Mouse (Mus musculus) erythroblast, embryonic 14.5 days (primary cell): ENCODE results near the gene Dnajb3. TPM values are rescaled to one million over a fixed set of nuclear protein-coding genes. Genes with fewer than 3 reads are reported as not detected.
"Not testable (repeated sequence)": the region's sequence is repeated elsewhere in the genome, so short reads cannot be mapped to it uniquely, and the experiment has no call there.

ENCODE experiments used
- H3K27me3 ChIP-seq: 2 replicates; pipeline ENCODE4 v1.6.1; 2012; ENCODE audit warnings: inconsistent platforms; ENCODE audit not compliant: control insufficient read depth
- H3K36me3 ChIP-seq: 2 replicates; pipeline ENCODE4 v1.6.1; 2012; ENCODE audit warnings: mild to moderate bottlenecking, inconsistent platforms; ENCODE audit not compliant: control insufficient read depth
- H3K4me1 ChIP-seq: 2 replicates; pipeline ENCODE4 v1.6.1; 2012; ENCODE audit warnings: inconsistent platforms; ENCODE audit not compliant: control insufficient read depth
- H3K4me3 ChIP-seq: replicated peaks from 2 replicates; pipeline ENCODE3; 2012; ENCODE audit warnings: moderate library complexity, mild to moderate bottlenecking, inconsistent platforms
- H3K9me3 ChIP-seq: 2 replicates; pipeline ENCODE4 v1.6.1; 2012; ENCODE audit warnings: low read length, inconsistent platforms, mixed read lengths; ENCODE audit not compliant: control insufficient read depth
- GATA1 ChIP-seq: IDR thresholded peaks from 2 replicates; pipeline ENCODE4 v1.6.1; 2012; ENCODE audit warnings: low read length, inconsistent platforms, mixed read lengths
- TAL1 ChIP-seq: IDR thresholded peaks from 3 replicates; pipeline ENCODE4 v1.6.1; 2012; ENCODE audit warnings: low read length, inconsistent platforms, mixed read lengths
- polyA plus RNA-seq: library from polyadenylated mRNA; stranded (reverse); fragments of >175 nt; gene quantifications from 2 replicates; pipeline ENCODE4 v1.2.3, GENCODE M21; 2012

Dnajb3 gene
- polyA plus RNA-seq, 1 experiment, result 5.5 TPM

DNA sequence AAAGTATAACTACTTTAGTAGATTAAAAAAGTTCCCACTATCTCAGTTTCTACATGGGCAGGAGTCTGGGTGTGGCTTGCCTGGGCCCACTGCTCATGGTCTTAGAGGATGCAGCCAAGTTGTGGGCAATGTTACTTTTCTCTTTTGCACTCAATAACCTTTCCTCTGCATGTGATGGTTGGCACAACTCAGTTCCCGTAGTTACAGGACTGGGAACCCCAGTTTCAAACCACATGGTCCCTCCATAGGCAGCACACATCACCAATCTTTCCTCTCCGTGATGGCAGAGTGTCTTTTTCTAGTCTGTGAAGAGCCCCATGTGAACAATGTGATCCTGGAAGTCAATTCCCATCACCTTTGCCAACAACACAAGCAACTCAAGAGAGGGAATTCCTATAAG is 21.9 kb upstream of the Dnajb3 start:
- TF ChIP-seq GATA1 (no peak), TAL1 (no peak)
- H3K4me3 ChIP-seq, result no peak overlapping the region
- peaks cover 34% of the 10 kb centered on the region for H3K9me3 ChIP-seq
- H3K4me1 ChIP-seq, result peaks cover 3% of the 10 kb centered on the region
- H3K36me3 ChIP-seq, result no peaks in the 10 kb centered on the region
- H3K27me3 ChIP-seq, result no peaks in the 10 kb centered on the region

- Histone ChIP-seq H3K36me3 (no peaks in the 10 kb centered on the region), H3K4me1 (peaks cover 3% of the 10 kb centered on the region), H3K27me3 (no peaks in the 10 kb centered on the region), H3K4me3 (no peak within 1 kb of the TSS), H3K9me3 (peaks cover 29% of the 10 kb centered on the region)
- TF ChIP-seq GATA1, result no peak
- TF ChIP-seq TAL1, result no peak
Observed at GRCm38 (mm10) chr1:88226670-88227379, 21.2 kb upstream of the Dnajb3 start, which contains the start of gene Mroh2a. Mroh2a (plus strand) TSS chr1:88226986.

- Histone ChIP-seq H3K4me3 (no peak overlapping the region), H3K9me3 (peaks cover 28% of the 10 kb centered on the region), H3K27me3 (no peaks in the 10 kb centered on the region), H3K4me1 (peaks cover 3% of the 10 kb centered on the region), H3K36me3 (no peaks in the 10 kb centered on the region)
- TF ChIP-seq TAL1 (no peak), GATA1 (no peak)
Observed at GRCm38 (mm10) chr1:88225741-88226140, 20.2 kb upstream of the Dnajb3 start.

DNA sequence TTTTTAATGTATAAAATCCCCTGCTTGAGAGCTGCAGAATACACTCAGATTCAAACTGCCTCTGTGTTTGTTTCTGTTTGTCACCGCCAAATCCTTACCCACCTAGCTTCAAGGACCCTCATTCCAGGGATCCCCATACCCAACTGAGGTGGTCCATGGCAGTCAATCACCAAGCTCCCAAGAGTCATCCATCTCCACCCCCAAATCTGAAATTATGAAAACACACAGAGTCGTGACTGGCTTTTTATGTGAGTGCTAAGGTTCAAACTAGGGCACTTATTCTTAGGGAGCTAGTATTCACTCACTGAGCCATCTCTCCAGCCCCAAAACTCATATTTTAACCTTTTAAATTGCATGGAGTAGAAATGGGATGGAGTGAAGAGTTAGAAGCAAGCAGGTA is 19.7 kb upstream of the Dnajb3 start:
- not testable (repeated sequence) for H3K36me3 ChIP-seq, H3K27me3 ChIP-seq, H3K4me1 ChIP-seq, H3K4me3 ChIP-seq
- H3K9me3 ChIP-seq, result peaks cover 23% of the 10 kb centered on the region

GRCm38 (mm10) chr1:88224029-88224776 is 18.6 kb upstream of the Dnajb3 start:
- no peaks in the 10 kb centered on the region for H3K27me3 ChIP-seq
- H3K9me3 ChIP-seq, result peaks cover 18% of the 10 kb centered on the region
- peaks cover 3% of the 10 kb centered on the region for H3K4me1 ChIP-seq
- TF ChIP-seq TAL1 (no peak), GATA1 (no peak)
- no peak overlapping the region for H3K4me3 ChIP-seq
- H3K36me3 ChIP-seq, result no peaks in the 10 kb centered on the region

DNA sequence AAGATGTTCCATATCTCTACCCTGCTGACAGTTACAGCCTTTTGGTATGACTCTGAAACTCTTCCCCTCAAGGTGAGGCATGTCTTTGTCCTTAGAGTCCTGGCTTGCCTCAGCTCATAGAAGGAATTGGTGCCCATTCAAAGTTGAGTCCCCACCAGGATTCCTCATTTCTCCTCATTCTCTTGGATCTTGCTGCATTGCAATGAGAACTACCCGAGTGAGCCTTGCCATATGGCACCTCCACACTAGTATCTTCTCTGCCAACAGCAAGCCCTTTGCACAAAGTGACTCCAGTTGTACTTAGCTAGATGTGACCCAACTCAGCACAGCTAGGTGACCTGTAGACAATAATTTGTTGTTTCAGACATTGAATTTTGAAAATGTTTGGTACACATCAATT is 18.0 kb upstream of the Dnajb3 start:
- Histone ChIP-seq H3K27me3 (no peaks in the 10 kb centered on the region), H3K4me3 (no peak overlapping the region), H3K4me1 (peaks cover 3% of the 10 kb centered on the region), H3K36me3 (no peaks in the 10 kb centered on the region), H3K9me3 (peaks cover 18% of the 10 kb centered on the region)
- TF ChIP-seq TAL1 (no peak), GATA1 (no peak)

GRCm38 (mm10) chr1:88223011-88223515 is 17.5 kb upstream of the Dnajb3 start:
- not testable (repeated sequence) for H3K4me3 ChIP-seq, H3K4me1 ChIP-seq, H3K27me3 ChIP-seq, H3K36me3 ChIP-seq
- peaks cover 15% of the 10 kb centered on the region for H3K9me3 ChIP-seq

GRCm38 (mm10) chr1:88222216-88222615 is 16.6 kb upstream of the Dnajb3 start:
- H3K36me3 ChIP-seq, result no peaks in the 10 kb centered on the region
- no peaks in the 10 kb centered on the region for H3K4me1 ChIP-seq
- no peak overlapping the region for H3K4me3 ChIP-seq
- peaks cover 15% of the 10 kb centered on the region for H3K9me3 ChIP-seq
- TF ChIP-seq GATA1, result no peak
- no peak for TF ChIP-seq TAL1
- no peaks in the 10 kb centered on the region for H3K27me3 ChIP-seq

- H3K9me3 ChIP-seq, result peaks cover 14% of the 10 kb centered on the region
Observed at GRCm38 (mm10) chr1:88220336-88220735, 14.8 kb upstream of the Dnajb3 start.

More at GRCm38 (mm10) chr1:88220336-88220735, 14.8 kb upstream of the Dnajb3 start:
- no peaks in the 10 kb centered on the region for H3K36me3 ChIP-seq
- no peaks in the 10 kb centered on the region for H3K27me3 ChIP-seq
- no peak overlapping the region for H3K4me3 ChIP-seq
- TF ChIP-seq GATA1 (no peak), TAL1 (no peak)
- H3K4me1 ChIP-seq, result no peaks in the 10 kb centered on the region
